Mouse (Mus musculus) large intestine, adult 2 months (tissue): Measurements from ENCODE around the gene Tssk3. TPM values are rescaled to one million over a fixed set of nuclear protein-coding genes. Genes with fewer than 3 reads are reported as not detected.

ENCODE experiments used
- DNase-seq: peaks from one replicate; pipeline ENCODE4 v3.0.0-alpha.2; 2012; ENCODE audit warnings: low read depth, low spot score
- WGBS: fragments of 180-500 bp; shearing (Covaris S2); methylation state at CpG from one replicate; pipeline ENCODE4 v1.1.7; 2018; 5-methylcytosine and 5-hydroxymethylcytosine counted together
- polyA plus RNA-seq: library from polyadenylated mRNA; depleted of rRNA; stranded (reverse); fragments of >200 nt; gene quantifications from 2 replicates; pipeline ENCODE4 v1.2.3, GENCODE M21; 2012; rRNA removed

Gene Tssk3
- polyA plus RNA-seq, 1 experiment = not detected

- WGBS = under 1% methylated on average over 5 of the region's 5 CpGs
- peak; percentile 54 for DNase-seq
Measured at GRCm38 (mm10) chr4:129455265-129455664, 35.6 kb downstream of the Tssk3 start.

DNA sequence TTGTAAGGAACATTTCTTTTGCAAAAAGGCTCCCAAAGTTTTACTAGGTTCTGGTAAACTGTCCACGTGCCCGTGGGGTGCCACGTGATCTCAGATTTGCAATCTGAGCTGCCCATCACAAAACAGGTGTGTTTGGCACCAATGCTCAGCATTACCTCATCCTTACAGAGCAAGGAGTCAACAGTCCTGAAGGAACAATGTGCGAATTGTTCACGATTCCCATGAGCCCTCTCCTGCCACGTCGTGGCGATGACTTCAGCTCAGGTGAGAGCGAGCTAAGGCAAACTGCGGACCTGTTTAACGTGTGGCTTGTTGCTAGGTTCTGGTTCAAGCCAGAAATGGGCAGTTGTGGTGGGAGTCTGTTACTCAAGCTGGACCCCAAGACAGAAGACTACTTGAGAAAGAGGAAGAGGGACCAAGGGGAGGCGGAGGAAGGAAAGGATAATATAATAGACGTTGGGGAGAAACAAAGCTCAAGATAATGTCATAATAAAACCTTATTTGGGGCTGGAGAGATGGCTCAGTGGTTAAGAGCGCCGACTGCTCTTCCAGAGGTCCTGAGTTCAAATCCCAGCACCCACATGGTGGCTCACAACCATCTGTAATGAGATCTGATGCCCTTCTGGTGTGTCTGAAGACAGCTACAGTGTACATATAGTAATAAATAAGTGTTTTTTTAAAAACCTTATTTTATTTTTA is 39.2 kb downstream of the Tssk3 start:
- 29% methylated on average over 15 of the region's 15 CpGs for WGBS

GRCm38 (mm10) chr4:129450851-129451250 is 40.0 kb downstream of the Tssk3 start:
- DNase-seq = no peak
- WGBS = 68% methylated on average over 2 of the region's 2 CpGs

More for the DNA sequence above, 39.2 kb downstream of the Tssk3 start:
- DNase-seq = peak; percentile 65

DNA sequence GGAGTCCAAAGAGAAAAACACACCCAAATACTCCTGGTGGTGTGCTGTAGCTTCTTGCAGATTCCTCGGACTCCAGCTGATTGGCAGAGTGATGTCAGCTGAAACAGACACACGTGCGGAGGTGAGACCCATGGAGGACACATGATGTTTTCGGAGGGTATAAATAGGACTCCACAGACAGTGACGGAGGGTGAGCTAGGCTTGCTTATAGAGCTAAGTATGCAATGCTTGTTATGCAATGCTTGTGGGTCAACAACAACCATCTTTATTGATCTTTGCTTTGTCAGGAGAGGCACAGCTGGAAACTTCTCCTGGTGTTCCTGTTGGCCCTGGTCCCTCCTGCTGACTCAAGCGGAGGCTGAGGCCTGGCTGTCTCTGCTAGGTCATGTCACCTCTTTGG is 42.1 kb downstream of the Tssk3 start:
- DNase-seq = no peak
- WGBS = 83% methylated on average over 6 of the region's 6 CpGs

GRCm38 (mm10) chr4:129447778-129448563 is 42.9 kb downstream of the Tssk3 start:
- no peak for DNase-seq
- whole genome bisulfite sequencing = 80% methylated on average over 11 of the region's 11 CpGs

DNA sequence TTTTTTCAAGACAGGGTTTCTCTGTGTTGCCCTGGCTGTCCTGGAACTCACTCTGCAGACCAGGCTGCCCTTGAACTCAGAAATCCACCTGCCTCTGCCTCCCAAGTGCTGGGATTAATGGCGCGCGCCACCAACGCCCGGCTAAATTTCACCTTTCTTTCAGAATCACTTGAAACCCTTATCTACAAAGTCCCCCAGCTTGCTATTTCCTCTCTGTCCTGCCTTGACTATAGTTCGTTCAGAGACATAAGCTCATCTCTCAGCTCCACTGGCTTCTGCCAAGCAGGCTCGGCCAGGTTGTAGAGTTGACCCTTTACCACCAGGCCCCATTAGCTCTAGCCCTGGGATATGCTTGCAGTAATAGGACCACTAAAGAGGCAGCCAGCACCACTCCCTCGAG is 43.5 kb downstream of the Tssk3 start:
- WGBS = 84% methylated on average over 8 of the region's 8 CpGs
- DNase-seq = no peak

- no peak for DNase-seq
- WGBS = 34% methylated on average over 6 of the region's 6 CpGs
Measured at GRCm38 (mm10) chr4:129441145-129441544, 49.7 kb downstream of the Tssk3 start.

DNA sequence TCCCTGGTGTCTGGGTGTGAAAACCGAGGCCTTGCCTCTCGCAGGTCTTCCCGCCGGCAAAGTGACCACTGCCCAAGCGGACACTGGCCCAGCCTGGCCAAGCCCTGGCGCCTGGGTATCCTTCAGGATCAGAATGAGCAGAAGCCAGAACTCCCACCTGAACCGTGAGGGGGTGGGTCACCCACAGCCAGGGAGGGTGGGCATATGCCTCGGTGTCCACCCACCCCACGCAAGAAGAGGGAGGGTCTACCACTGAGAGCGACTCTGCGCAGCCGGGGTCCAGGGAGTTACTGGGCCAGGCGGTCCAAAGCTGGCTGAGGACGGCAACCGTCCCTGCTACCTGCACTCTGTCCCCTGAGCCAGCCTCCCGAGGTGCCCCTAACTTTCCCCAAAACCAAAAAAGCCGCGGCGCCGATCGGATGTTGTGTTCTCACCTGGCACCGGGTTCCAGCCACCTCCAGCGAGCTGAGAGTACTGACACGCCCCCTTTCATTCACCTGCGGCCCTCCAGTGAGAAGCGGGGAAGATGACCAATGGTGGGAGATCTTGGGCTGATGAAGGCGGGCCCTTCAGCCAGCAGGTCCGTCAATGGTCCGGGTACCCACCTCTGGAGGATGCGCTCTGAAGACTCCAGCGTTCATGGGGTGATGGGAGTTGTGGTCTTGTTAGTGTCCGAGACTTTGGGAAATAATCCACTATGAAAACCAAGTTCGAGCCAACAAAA is 50.3 kb downstream of the Tssk3 start, which contains the start of gene Zbtb8b:
TSS of gene Zbtb8b (minus strand) at position 514 of the 724 bp plus-strand sequence.
- DNase-seq = no peak

More for the DNA sequence above, 50.3 kb downstream of the Tssk3 start, which contains the start of gene Zbtb8b:
- WGBS = 4% methylated on average over 33 of the region's 33 CpGs

Other genes with a start within 250 kb of the Tssk3 start
- 92.7 and 138 TPM in 2 replicates for gene C77080, start 229.6 kb downstream of the Tssk3 start, polyA plus RNA-seq
- gene Sync, start 203.4 kb downstream of the Tssk3 start, polyA plus RNA-seq = 0.92 and 1.1 TPM in 2 replicates
- gene Rbbp4, start 155.7 kb downstream of the Tssk3 start, polyA plus RNA-seq = 27.1 and 29.3 TPM in 2 replicates
- 23.1 and 24.9 TPM in 2 replicates for gene Zbtb8os, start 155.3 kb downstream of the Tssk3 start, polyA plus RNA-seq
- 10.6 and 11.3 TPM in 2 replicates for gene Zbtb8a, start 112.9 kb downstream of the Tssk3 start, polyA plus RNA-seq
- gene Zbtb8b, start 50.2 kb downstream of the Tssk3 start, polyA plus RNA-seq = 0.02 TPM in 1 of 2 replicates, not detected in the other
- 22.8 and 26.3 TPM in 2 replicates for gene Bsdc1, start 29.4 kb downstream of the Tssk3 start, polyA plus RNA-seq
- gene Fam229a, start 168 bp upstream of the Tssk3 start, polyA plus RNA-seq = 0.17 TPM in 1 of 2 replicates, not detected in the other
- 29.3 and 50.1 TPM in 2 replicates for gene Marcksl1, start 22.6 kb upstream of the Tssk3 start, polyA plus RNA-seq
- 56.6 and 67.3 TPM in 2 replicates for gene Hdac1, start 51.7 kb upstream of the Tssk3 start, polyA plus RNA-seq
- gene Lck, start 82.6 kb upstream of the Tssk3 start, polyA plus RNA-seq = 20.6 TPM in 2 replicates
- gene Fam167b, start 87.5 kb upstream of the Tssk3 start, polyA plus RNA-seq = 0.57 and 0.71 TPM in 2 replicates
- gene Eif3i, start 109.6 kb upstream of the Tssk3 start, polyA plus RNA-seq = 325 and 337 TPM in 2 replicates
- gene Tmem234, start 109.6 kb upstream of the Tssk3 start, polyA plus RNA-seq = 113 and 137 TPM in 2 replicates
- 0.99 and 1.1 TPM in 2 replicates for gene Dcdc2b, start 123.2 kb upstream of the Tssk3 start, polyA plus RNA-seq
- gene Iqcc, start 128.1 kb upstream of the Tssk3 start, polyA plus RNA-seq = 19.2 and 21.1 TPM in 2 replicates
- 9.4 and 12.3 TPM in 2 replicates for gene Ccdc28b, start 132.9 kb upstream of the Tssk3 start, polyA plus RNA-seq
- 20.3 and 21.6 TPM in 2 replicates for gene Txlna, start 150.0 kb upstream of the Tssk3 start, polyA plus RNA-seq
- 15.1 and 19.7 TPM in 2 replicates for gene Kpna6, start 181.7 kb upstream of the Tssk3 start, polyA plus RNA-seq
- gene Tmem39b, start 205.8 kb upstream of the Tssk3 start, polyA plus RNA-seq = 21.5 and 23.2 TPM in 2 replicates